Mouse (Mus musculus) kidney, postnatal 0 days (tissue): ENCODE measurements around the gene Vgll4. TPM values are rescaled to one million over a fixed set of nuclear protein-coding genes. Genes with fewer than 3 reads are reported as not detected.

ENCODE experiments used
- ATAC-seq: fragments of 200-750 bp; cut with Nextera tagmentation; replicated peaks from 2 replicates; pipeline ENCODE4 v1.8.0; 2017; ENCODE audit warnings: low read depth, moderate number of reproducible peaks, moderate TSS enrichment, moderate library complexity; ENCODE audit not compliant: low FRiP score
- DNase-seq: peaks from one replicate; pipeline ENCODE4 v3.0.0-alpha.2; 2016; ENCODE audit warnings: low spot score
- H3K27ac ChIP-seq: fragments of 300-500 bp; sonication (generic); 2 replicates; pipeline ENCODE4 v1.5.1; 2014; ENCODE audit warnings: mild to moderate bottlenecking
- H3K27me3 ChIP-seq: fragments of 300-500 bp; sonication (generic); 2 replicates; pipeline ENCODE4 v1.6.1; 2014; ENCODE audit warnings: low read length, mixed read lengths; ENCODE audit not compliant: insufficient read depth
- H3K36me3 ChIP-seq: fragments of 300-500 bp; sonication (generic); 2 replicates; pipeline ENCODE4 v1.6.1; 2014; ENCODE audit warnings: low read length, mixed read lengths; ENCODE audit not compliant: insufficient read depth
- H3K4me1 ChIP-seq: fragments of 300-500 bp; sonication (generic); replicated peaks from 2 replicates; pipeline ENCODE4 v1.6.1; 2014; ENCODE audit warnings: antibody characterized with exemption, low read length, mixed read lengths; ENCODE audit not compliant: insufficient read depth
- H3K4me2 ChIP-seq: fragments of 300-500 bp; sonication (generic); 2 replicates; pipeline ENCODE4 v1.6.1; 2014; ENCODE audit warnings: mild to moderate bottlenecking, low read length, moderate library complexity, mixed read lengths
- H3K4me3 ChIP-seq: fragments of 300-500 bp; sonication (generic); replicated peaks from 2 replicates; pipeline ENCODE4 v1.5.1; 2014; ENCODE audit warnings: low read depth, low read length
- H3K9ac ChIP-seq: fragments of 300-500 bp; sonication (generic); 2 replicates; pipeline ENCODE4 v1.6.1; 2014; ENCODE audit warnings: low read depth, low read length
- H3K9me3 ChIP-seq: fragments of 300-500 bp; sonication (generic); replicated peaks from 2 replicates; pipeline ENCODE4 v1.6.1; 2016; ENCODE audit warnings: low read length, inconsistent platforms, mixed read lengths
- CTCF ChIP-seq: IDR thresholded peaks from 2 replicates; pipeline ENCODE4 v1.5.1; 2016; ENCODE audit warnings: antibody characterized with exemption, low read depth, mild to moderate bottlenecking, moderate library complexity
- WGBS: fragments of 180-500 bp; shearing (Covaris S2); extraction: QIAGEN DNeasy Blood & Tissue Kit; methylation state at CpG from one replicate; pipeline ENCODE4 v1.1.7; 2014; 5-methylcytosine and 5-hydroxymethylcytosine counted together
- polyA plus RNA-seq: library from polyadenylated mRNA; unstranded; fragments of >200 nt; fragmentation: Nextera tagmentation; extraction: Ambion mirVana; gene quantifications from 2 replicates; pipeline ENCODE4 v1.2.1, GENCODE M21; 2015

Vgll4 gene
- polyA plus RNA-seq, 1 experiment from 2014 or later, result 97.2 TPM

GRCm38 (mm10) chr6:114812322-114812721 is 157.5 kb downstream of the Vgll4 start:
- ATAC-seq (no peak), DNase-seq (no peak)
- H3K9ac ChIP-seq, result no peak overlapping the region
- TF ChIP-seq CTCF, result no peak
- H3K4me1 ChIP-seq, result no peaks in the 10 kb centered on the region; the same call in 1 of the 2 replicates
- H3K36me3 ChIP-seq, result no peaks in the 10 kb centered on the region
- H3K4me3 ChIP-seq, result no peak overlapping the region
- no peak overlapping the region for H3K27ac ChIP-seq
- H3K27me3 ChIP-seq, result no peaks in the 10 kb centered on the region
- 82% methylated on average over 5 of the region's 5 CpGs for WGBS
- H3K4me2 ChIP-seq, result no peak overlapping the region
- H3K9me3 ChIP-seq, result no peaks in the 10 kb centered on the region

Other genes starting within 250 kb of the Vgll4 start
- 52.3 and 58.3 TPM in 2 replicates for gene Tamm41, start 67.9 kb upstream of the Vgll4 start, polyA plus RNA-seq
- gene Syn2, start 164.9 kb upstream of the Vgll4 start, polyA plus RNA-seq, result 3.5 and 4.1 TPM in 2 replicates